Mouse (Mus musculus): ENCODE results near the gene Megf11. TPM values are rescaled to one million over a fixed set of nuclear protein-coding genes. Genes with fewer than 3 reads are reported as not detected.

Megf11 gene
- 0.96 and 1.6 TPM in 2 replicates for polyA plus RNA-seq (2016; fragmentation: Nextera tagmentation; extraction: Ambion mirVana)

GRCm38 (mm10) chr9:64385511-64386465, at the start of gene Megf11:
Gene Megf11, plus strand, starts transcription at chr9:64385626.
- peaks cover 23% of the 10 kb centered on the region for H3K4me1 ChIP-seq
- no peak within 1 kb of the TSS; the same call in 1 of the 2 replicates for H3K27ac ChIP-seq (replicated peaks)
- H3K27me3 ChIP-seq (replicated peaks; ENCODE audit: low read depth, poor library complexity, severe bottlenecking), result peaks cover 82% of the 10 kb centered on the region
- no peaks in the 10 kb centered on the region for H3K36me3 ChIP-seq (replicated peaks)
- WGBS, result under 1% methylated on average over 93 of the region's 93 CpGs
- H3K9me3 ChIP-seq, result no peaks in the 10 kb centered on the region
- peak within 1 kb of the TSS; percentile 68 for H3K4me3 ChIP-seq
- DNase-seq (ENCODE audit: low spot score), result peak; percentile 83

GRCm38 (mm10) chr9:64335825-64336224, 49.6 kb upstream of the Megf11 start:
- H3K9me3 ChIP-seq, result no peaks in the 10 kb centered on the region
- 85% methylated on average over 6 of the region's 6 CpGs for WGBS
- H3K4me3 ChIP-seq, result no peak overlapping the region
- no peak for DNase-seq (ENCODE audit: low spot score)
- no peak overlapping the region for H3K27ac ChIP-seq (replicated peaks)
- H3K27me3 ChIP-seq (replicated peaks; ENCODE audit: low read depth, poor library complexity, severe bottlenecking), result no peaks in the 10 kb centered on the region
- peaks cover 30% of the 10 kb centered on the region for H3K36me3 ChIP-seq (replicated peaks)
- peaks cover 19% of the 10 kb centered on the region for H3K4me1 ChIP-seq

- Histone ChIP-seq H3K4me1 (peaks cover 32% of the 10 kb centered on the region), H3K9me3 (no peaks in the 10 kb centered on the region), H3K4me3 (peak overlapping the region; percentile 18; the same call in 1 of the 2 replicates), H3K36me3 (replicated peaks) (peaks cover 26% of the 10 kb centered on the region), H3K27ac (replicated peaks) (no peak overlapping the region), H3K27me3 (replicated peaks; ENCODE audit: low read depth, poor library complexity, severe bottlenecking) (no peaks in the 10 kb centered on the region)
- no peak for DNase-seq (ENCODE audit: low spot score)
- 27% methylated on average over 8 of the region's 8 CpGs for WGBS
These were observed 46.1 kb upstream of the Megf11 start for GRCm38 (mm10) chr9:64339361-64339760.

GRCm38 (mm10) chr9:64340351-64341253, 44.8 kb upstream of the Megf11 start:
- Histone ChIP-seq H3K9me3 (no peaks in the 10 kb centered on the region), H3K4me1 (peaks cover 32% of the 10 kb centered on the region), H3K36me3 (replicated peaks) (peaks cover 16% of the 10 kb centered on the region), H3K4me3 (peak overlapping the region; percentile 79), H3K27ac (replicated peaks) (peak overlapping the region; percentile 100), H3K27me3 (replicated peaks; ENCODE audit: low read depth, poor library complexity, severe bottlenecking) (no peaks in the 10 kb centered on the region)
- peak; percentile 87 for DNase-seq (ENCODE audit: low spot score)
- under 1% methylated on average over 85 of the region's 85 CpGs for WGBS

- Histone ChIP-seq H3K4me1 (peaks cover 32% of the 10 kb centered on the region), H3K36me3 (replicated peaks) (peaks cover 10% of the 10 kb centered on the region), H3K9me3 (no peaks in the 10 kb centered on the region), H3K27me3 (replicated peaks; ENCODE audit: low read depth, poor library complexity, severe bottlenecking) (no peaks in the 10 kb centered on the region), H3K27ac (replicated peaks) (peak within 1 kb of the TSS; percentile 100), H3K4me3 (peak within 1 kb of the TSS; percentile 79)
- DNase-seq (ENCODE audit: low spot score), result no peak
- 20% methylated on average over 16 of the region's 16 CpGs for WGBS
These were observed 44.2 kb upstream of the Megf11 start, which contains the start of gene Dis3l for GRCm38 (mm10) chr9:64341254-64341566. Gene Dis3l, minus strand, starts transcription at chr9:64341288.

GRCm38 (mm10) chr9:64341671-64342070, 43.8 kb upstream of the Megf11 start:
- H3K4me3 ChIP-seq, result 0 out of 2 replicates have a peak overlapping the region, but pooled peaks have one; percentile 79
- 0 out of 2 replicates have a peak overlapping the region, but pooled peaks have one; percentile 100 for H3K27ac ChIP-seq (replicated peaks)
- DNase-seq (ENCODE audit: low spot score), result no peak
- H3K4me1 ChIP-seq, result peaks cover 32% of the 10 kb centered on the region
- WGBS, result 86% methylated on average over 8 of the region's 8 CpGs
- H3K27me3 ChIP-seq (replicated peaks; ENCODE audit: low read depth, poor library complexity, severe bottlenecking), result no peaks in the 10 kb centered on the region
- peaks cover 5% of the 10 kb centered on the region; the same call in 1 of the 2 replicates for H3K36me3 ChIP-seq (replicated peaks)
- H3K9me3 ChIP-seq, result no peaks in the 10 kb centered on the region

- no peaks in the 10 kb centered on the region for H3K36me3 ChIP-seq (replicated peaks)
- H3K4me3 ChIP-seq, result no peak overlapping the region
- H3K27me3 ChIP-seq (replicated peaks; ENCODE audit: low read depth, poor library complexity, severe bottlenecking), result no peaks in the 10 kb centered on the region
- DNase-seq (ENCODE audit: low spot score), result no peak
- WGBS, result 93% methylated on average over 2 of the region's 2 CpGs
- H3K9me3 ChIP-seq, result no peaks in the 10 kb centered on the region
- H3K4me1 ChIP-seq, result peaks cover 32% of the 10 kb centered on the region
- no peak overlapping the region for H3K27ac ChIP-seq (replicated peaks)
These were observed 41.8 kb upstream of the Megf11 start for GRCm38 (mm10) chr9:64343656-64344055.

GRCm38 (mm10) chr9:64345931-64346330, 39.5 kb upstream of the Megf11 start:
- 62% methylated on average over 5 of the region's 5 CpGs for WGBS

GRCm38 (mm10) chr9:64347377-64347776, 38.0 kb upstream of the Megf11 start:
- DNase-seq (ENCODE audit: low spot score), result no peak
- H3K9me3 ChIP-seq, result no peaks in the 10 kb centered on the region
- no peak overlapping the region for H3K27ac ChIP-seq (replicated peaks)
- no peaks in the 10 kb centered on the region for H3K27me3 ChIP-seq (replicated peaks; ENCODE audit: low read depth, poor library complexity, severe bottlenecking)
- H3K36me3 ChIP-seq (replicated peaks), result no peaks in the 10 kb centered on the region
- 0% methylated on average over 1 of the region's 1 CpGs for WGBS
- no peak overlapping the region for H3K4me3 ChIP-seq
- H3K4me1 ChIP-seq, result peaks cover 1% of the 10 kb centered on the region

More at GRCm38 (mm10) chr9:64345931-64346330, 39.5 kb upstream of the Megf11 start:
- H3K36me3 ChIP-seq (replicated peaks), result no peaks in the 10 kb centered on the region
- H3K4me3 ChIP-seq, result no peak overlapping the region
- no peaks in the 10 kb centered on the region for H3K9me3 ChIP-seq
- no peak for DNase-seq (ENCODE audit: low spot score)
- H3K27me3 ChIP-seq (replicated peaks; ENCODE audit: low read depth, poor library complexity, severe bottlenecking), result no peaks in the 10 kb centered on the region
- no peak overlapping the region for H3K27ac ChIP-seq (replicated peaks)
- peaks cover 12% of the 10 kb centered on the region for H3K4me1 ChIP-seq

GRCm38 (mm10) chr9:64349490-64349889, 35.9 kb upstream of the Megf11 start:
- no peak for DNase-seq (ENCODE audit: low spot score)
- Histone ChIP-seq H3K4me1 (no peaks in the 10 kb centered on the region), H3K4me3 (no peak overlapping the region), H3K9me3 (no peaks in the 10 kb centered on the region), H3K36me3 (replicated peaks) (no peaks in the 10 kb centered on the region), H3K27me3 (replicated peaks; ENCODE audit: low read depth, poor library complexity, severe bottlenecking) (no peaks in the 10 kb centered on the region), H3K27ac (replicated peaks) (no peak overlapping the region)
- 65% methylated on average over 5 of the region's 5 CpGs for WGBS

GRCm38 (mm10) chr9:64351191-64351590, 34.2 kb upstream of the Megf11 start:
- DNase-seq (ENCODE audit: low spot score), result peak; percentile 27
- no peaks in the 10 kb centered on the region for H3K36me3 ChIP-seq (replicated peaks)
- H3K4me3 ChIP-seq, result no peak overlapping the region
- no peaks in the 10 kb centered on the region for H3K4me1 ChIP-seq
- no peaks in the 10 kb centered on the region for H3K27me3 ChIP-seq (replicated peaks; ENCODE audit: low read depth, poor library complexity, severe bottlenecking)
- H3K27ac ChIP-seq (replicated peaks), result no peak overlapping the region
- no peaks in the 10 kb centered on the region for H3K9me3 ChIP-seq
- WGBS, result 35% methylated on average over 3 of the region's 3 CpGs

GRCm38 (mm10) chr9:64355627-64356026, 29.8 kb upstream of the Megf11 start:
- no peaks in the 10 kb centered on the region for H3K27me3 ChIP-seq (replicated peaks; ENCODE audit: low read depth, poor library complexity, severe bottlenecking)

More at GRCm38 (mm10) chr9:64355627-64356026, 29.8 kb upstream of the Megf11 start:
- Histone ChIP-seq H3K27ac (replicated peaks) (no peak overlapping the region), H3K4me1 (no peaks in the 10 kb centered on the region), H3K36me3 (replicated peaks) (no peaks in the 10 kb centered on the region), H3K4me3 (no peak overlapping the region), H3K9me3 (no peaks in the 10 kb centered on the region)
- no peak for DNase-seq (ENCODE audit: low spot score)
- 92% methylated on average over 7 of the region's 7 CpGs for WGBS
